Mouse (Mus musculus) cerebellum, adult 18-20 months (tissue): ENCODE measurements around the gene Tarsl2.

Experiments
- DNase-seq, 2 experiments: peaks; one replicate each; pipeline ENCODE4 v3.0.0; 2021

Tarsl2 gene

GRCm38 (mm10) chr7:65737286-65738040 is 92.8 kb downstream of the Tarsl2 start:
- no peak for DNase-seq
